Mouse (Mus musculus): ENCODE measurements around the gene Krtap26-1. TPM values are rescaled to one million over a fixed set of nuclear protein-coding genes. Genes with fewer than 3 reads are reported as not detected.

The Krtap26-1 gene
- polyA plus RNA-seq, 1 experiment = not detected

DNA sequence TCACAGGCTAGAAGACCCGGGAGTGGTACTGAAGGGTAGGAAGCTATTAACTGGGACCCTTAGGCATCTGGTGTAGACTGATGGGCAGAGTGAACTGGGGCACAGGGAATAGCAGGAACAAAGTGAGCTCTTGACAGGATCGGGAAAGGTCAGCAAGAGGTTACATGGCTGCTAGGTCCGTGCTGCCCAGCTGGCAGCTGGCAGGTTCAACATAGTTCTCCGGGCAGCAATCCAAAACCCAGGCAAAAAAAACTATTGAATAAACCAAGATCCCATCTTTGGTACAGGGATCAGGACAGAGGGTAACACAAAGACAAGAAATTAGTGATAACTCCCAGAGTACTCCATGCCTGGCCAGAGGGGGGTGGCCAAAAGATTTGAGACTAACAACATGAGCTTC, 12.5 kb downstream of the Krtap26-1 start:
- Histone ChIP-seq H3K4me1 (ENCODE audit: control insufficient read depth, insufficient read depth, low read length) (no peaks in the 10 kb centered on the region), H3K27ac (ENCODE audit: insufficient read depth, low read length) (no peak overlapping the region), H3K4me3 (ENCODE audit: insufficient read depth, low read length) (no peak overlapping the region)
- TF ChIP-seq CTCF (IDR thresholded peaks at IDR 0.05; ENCODE audit: extremely low read depth, insufficient read depth, low read length) = no peak
- TF ChIP-seq POLR2A (IDR thresholded peaks at IDR 0.05; ENCODE audit: extremely low read depth, insufficient read depth, low read length) = no peak

DNA sequence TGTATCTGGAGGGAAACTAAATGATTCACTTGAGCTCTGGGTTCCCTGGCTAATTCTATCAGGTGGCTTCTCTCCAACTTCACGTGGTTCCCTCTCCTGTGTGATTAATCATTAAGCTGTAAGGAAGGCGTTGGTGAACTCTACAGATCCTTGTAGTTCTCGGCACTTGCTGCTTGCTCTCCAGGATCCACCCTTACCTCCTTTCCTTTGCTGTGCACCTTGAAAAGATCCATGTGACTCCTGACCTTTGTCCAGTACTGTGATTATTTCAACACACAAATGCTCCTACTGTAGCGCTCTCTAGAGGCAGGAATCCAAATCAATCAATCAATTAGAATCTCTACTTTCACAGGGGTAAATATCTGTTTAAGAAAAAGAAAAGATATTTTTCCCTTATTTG, 16.1 kb downstream of the Krtap26-1 start:
- H3K4me3 ChIP-seq (ENCODE audit: insufficient read depth, low read length) = no peak overlapping the region
- TF ChIP-seq CTCF (IDR thresholded peaks at IDR 0.05; ENCODE audit: extremely low read depth, insufficient read depth, low read length) = no peak
- no peak for TF ChIP-seq POLR2A (IDR thresholded peaks at IDR 0.05; ENCODE audit: extremely low read depth, insufficient read depth, low read length)
- H3K4me1 ChIP-seq (ENCODE audit: control insufficient read depth, insufficient read depth, low read length) = no peaks in the 10 kb centered on the region
- H3K27ac ChIP-seq (ENCODE audit: insufficient read depth, low read length) = no peak overlapping the region

DNA sequence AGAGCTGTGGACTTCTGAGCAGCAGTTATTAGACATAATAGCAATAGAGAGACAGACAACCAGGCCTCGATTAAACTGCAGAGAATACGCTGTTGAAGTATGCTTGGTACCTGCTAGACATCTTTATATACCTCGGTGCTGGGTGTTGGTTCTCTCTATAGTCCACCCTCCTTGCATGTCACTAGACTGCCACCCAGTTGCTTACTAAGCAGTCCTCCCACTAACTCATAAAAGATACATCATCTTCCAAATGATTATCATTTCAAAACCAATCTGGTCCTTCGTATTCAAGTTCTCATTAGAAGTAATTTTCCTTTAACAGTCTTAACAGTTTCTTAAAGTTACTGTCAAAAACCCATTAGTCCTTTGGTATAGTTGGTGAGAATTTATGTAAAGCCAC, 20.0 kb downstream of the Krtap26-1 start, which contains the start of gene 2310079G19Rik:
Gene 2310079G19Rik (minus strand): TSS at position 101 of the 400 bp plus-strand sequence.
- Histone ChIP-seq H3K4me1 (ENCODE audit: control insufficient read depth, insufficient read depth, low read length) (no peaks in the 10 kb centered on the region), H3K27ac (ENCODE audit: insufficient read depth, low read length) (no peak within 1 kb of the TSS), H3K4me3 (ENCODE audit: insufficient read depth, low read length) (no peak within 1 kb of the TSS)
- TF ChIP-seq CTCF (IDR thresholded peaks at IDR 0.05; ENCODE audit: extremely low read depth, insufficient read depth, low read length) (no peak), POLR2A (IDR thresholded peaks at IDR 0.05; ENCODE audit: extremely low read depth, insufficient read depth, low read length) (no peak)

DNA sequence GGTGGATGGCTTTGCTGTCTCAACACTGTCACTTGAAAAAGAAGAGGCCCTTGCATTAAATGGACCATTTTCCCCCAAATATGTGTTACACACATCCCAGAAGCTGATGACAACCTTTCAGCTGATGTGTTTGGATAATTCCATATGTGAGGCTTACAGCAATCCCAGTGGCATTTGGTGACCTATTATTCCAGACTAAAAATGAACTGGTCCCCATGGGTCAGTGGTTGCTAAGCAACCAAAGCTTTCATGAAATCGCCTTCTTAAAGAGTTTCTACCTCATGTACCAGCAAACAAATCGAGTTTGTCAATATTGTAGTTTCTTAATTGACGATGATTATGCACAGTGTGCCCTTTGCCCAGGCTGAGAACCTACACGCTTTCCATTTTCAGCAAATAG, 34.9 kb downstream of the Krtap26-1 start:
- Histone ChIP-seq H3K4me3 (ENCODE audit: insufficient read depth, low read length) (no peak overlapping the region), H3K27ac (ENCODE audit: insufficient read depth, low read length) (no peak overlapping the region), H3K4me1 (ENCODE audit: control insufficient read depth, insufficient read depth, low read length) (no peaks in the 10 kb centered on the region)
- TF ChIP-seq POLR2A (IDR thresholded peaks at IDR 0.05; ENCODE audit: extremely low read depth, insufficient read depth, low read length) (no peak), CTCF (IDR thresholded peaks at IDR 0.05; ENCODE audit: extremely low read depth, insufficient read depth, low read length) (no peak)

DNA sequence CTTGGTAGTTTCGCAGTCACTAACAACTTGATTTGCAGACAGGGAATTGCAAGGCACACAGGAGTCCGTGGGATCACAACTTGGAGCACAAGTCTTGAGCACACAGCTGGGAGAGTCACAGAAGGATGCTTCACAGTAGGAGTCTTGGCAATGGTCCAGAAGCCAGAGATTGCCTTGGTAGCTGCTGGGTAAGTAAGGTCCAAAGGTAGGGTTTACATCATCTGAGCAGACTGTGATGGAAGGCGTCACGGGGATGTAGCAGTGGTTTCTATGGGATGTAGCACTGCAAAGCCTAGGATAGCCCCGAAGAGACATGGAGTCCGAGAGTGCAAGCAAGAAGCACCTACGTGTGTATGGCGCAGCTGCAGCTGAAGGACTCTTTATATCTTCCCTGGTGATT, 35.7 kb downstream of the Krtap26-1 start, which contains the start of gene Krtap24-1:
Gene Krtap24-1 (minus strand): TSS at position 358 of the 400 bp plus-strand sequence.
- Histone ChIP-seq H3K4me3 (ENCODE audit: insufficient read depth, low read length) (no peak within 1 kb of the TSS), H3K4me1 (ENCODE audit: control insufficient read depth, insufficient read depth, low read length) (no peaks in the 10 kb centered on the region), H3K27ac (ENCODE audit: insufficient read depth, low read length) (no peak within 1 kb of the TSS)
- TF ChIP-seq POLR2A (IDR thresholded peaks at IDR 0.05; ENCODE audit: extremely low read depth, insufficient read depth, low read length) (no peak), CTCF (IDR thresholded peaks at IDR 0.05; ENCODE audit: extremely low read depth, insufficient read depth, low read length) (no peak)

DNA sequence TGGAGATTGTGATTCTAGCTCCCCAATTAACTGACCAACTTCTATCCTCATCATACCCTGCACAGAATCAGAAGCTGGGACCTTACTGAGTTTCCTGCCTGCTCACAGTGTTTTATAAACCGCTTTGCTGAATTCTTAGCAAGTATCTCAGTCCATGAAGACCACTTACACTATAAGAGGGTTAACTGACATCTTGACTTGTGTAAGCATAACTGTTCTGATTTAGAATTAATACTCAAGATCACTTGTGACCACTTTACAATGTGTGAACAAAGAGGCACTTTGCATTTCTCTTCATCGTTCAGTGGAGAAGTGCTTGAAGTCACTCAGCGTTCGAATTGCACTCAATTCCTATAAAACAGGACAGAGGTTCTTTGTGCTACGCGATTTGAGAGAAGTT, 43.0 kb downstream of the Krtap26-1 start:
- H3K27ac ChIP-seq (ENCODE audit: insufficient read depth, low read length) = no peak overlapping the region
- TF ChIP-seq CTCF (IDR thresholded peaks at IDR 0.05; ENCODE audit: extremely low read depth, insufficient read depth, low read length) = no peak
- no peak for TF ChIP-seq POLR2A (IDR thresholded peaks at IDR 0.05; ENCODE audit: extremely low read depth, insufficient read depth, low read length)
- no peaks in the 10 kb centered on the region for H3K4me1 ChIP-seq (ENCODE audit: control insufficient read depth, insufficient read depth, low read length)
- H3K4me3 ChIP-seq (ENCODE audit: insufficient read depth, low read length) = no peak overlapping the region

DNA sequence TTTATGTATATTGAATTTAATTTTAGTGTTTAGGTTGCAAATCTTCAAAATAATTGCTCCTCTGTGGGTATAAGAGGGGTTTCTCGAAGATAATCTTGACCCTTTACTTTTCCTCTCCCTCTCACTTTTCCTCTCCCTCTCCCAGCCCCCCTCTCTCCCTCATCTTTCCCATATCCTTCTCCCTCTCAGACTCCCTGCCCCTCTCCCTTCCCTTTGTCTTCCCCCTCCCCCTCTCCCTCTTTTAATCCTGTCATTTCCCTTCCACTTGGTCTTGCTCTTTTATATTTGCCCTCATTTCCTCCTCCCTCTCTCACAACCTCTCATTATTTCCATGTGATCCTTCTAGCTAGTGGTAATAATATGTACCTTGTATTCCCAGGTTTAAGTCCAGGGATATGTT, 45.1 kb downstream of the Krtap26-1 start:
- Histone ChIP-seq H3K27ac (ENCODE audit: insufficient read depth, low read length) (no peak overlapping the region), H3K4me1 (ENCODE audit: control insufficient read depth, insufficient read depth, low read length) (no peaks in the 10 kb centered on the region), H3K4me3 (ENCODE audit: insufficient read depth, low read length) (no peak overlapping the region)
- no peak for TF ChIP-seq POLR2A (IDR thresholded peaks at IDR 0.05; ENCODE audit: extremely low read depth, insufficient read depth, low read length)
- no peak for TF ChIP-seq CTCF (IDR thresholded peaks at IDR 0.05; ENCODE audit: extremely low read depth, insufficient read depth, low read length)

DNA sequence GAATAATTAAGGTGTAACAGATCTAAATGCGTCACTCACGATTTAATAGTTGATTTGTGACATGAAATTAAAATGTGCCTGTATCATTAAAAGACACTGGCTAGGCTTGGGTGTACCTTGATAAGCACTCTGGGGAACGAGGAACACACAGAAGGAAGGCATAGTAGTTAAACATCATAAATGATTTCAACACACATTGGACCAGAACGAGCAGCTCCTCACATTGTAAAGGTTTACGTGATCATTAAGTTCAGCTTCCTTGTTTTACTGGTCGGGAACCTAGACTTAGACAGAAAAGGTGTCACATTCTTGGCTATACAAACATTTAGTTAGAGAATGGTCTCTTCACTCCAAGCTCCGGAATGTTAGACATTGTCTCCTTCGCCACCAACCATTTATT, 47.3 kb downstream of the Krtap26-1 start:
- Histone ChIP-seq H3K4me3 (ENCODE audit: insufficient read depth, low read length) (no peak overlapping the region), H3K27ac (ENCODE audit: insufficient read depth, low read length) (no peak overlapping the region), H3K4me1 (ENCODE audit: control insufficient read depth, insufficient read depth, low read length) (no peaks in the 10 kb centered on the region)
- TF ChIP-seq POLR2A (IDR thresholded peaks at IDR 0.05; ENCODE audit: extremely low read depth, insufficient read depth, low read length) = no peak
- no peak for TF ChIP-seq CTCF (IDR thresholded peaks at IDR 0.05; ENCODE audit: extremely low read depth, insufficient read depth, low read length)

DNA sequence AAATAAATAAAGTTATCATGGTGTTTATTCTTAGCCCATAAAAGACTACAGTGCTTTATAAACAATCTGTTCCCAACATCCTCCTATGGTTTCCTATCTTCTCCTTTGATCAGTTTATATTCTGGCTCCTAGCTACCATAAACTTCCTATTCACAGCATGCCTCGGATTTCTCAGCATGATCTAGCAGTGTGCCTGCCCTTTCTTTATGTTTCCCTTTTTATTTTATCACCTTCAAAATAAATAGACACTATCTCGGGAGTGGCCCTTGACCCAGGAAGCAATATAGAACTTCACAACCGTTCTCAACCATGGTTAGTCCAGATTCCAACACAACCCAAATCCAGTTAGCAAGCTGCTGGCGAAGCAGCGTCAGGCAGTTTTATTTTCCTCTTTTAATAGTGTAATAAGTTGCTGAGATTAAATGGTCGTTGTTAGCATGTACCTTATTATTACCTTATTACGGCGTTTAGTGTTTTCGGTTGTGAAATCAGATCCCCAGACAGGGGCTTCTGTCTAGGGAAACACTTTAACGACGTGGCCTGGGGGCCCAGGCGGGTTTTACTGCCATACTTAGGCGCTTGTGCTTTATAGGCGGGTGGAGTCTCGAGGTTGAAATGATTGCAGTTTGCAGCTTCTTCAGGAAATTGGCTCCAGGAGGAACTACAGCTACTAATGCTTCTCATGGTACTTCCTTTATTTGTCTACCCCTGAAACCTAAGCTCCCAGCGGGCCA, 47.9 kb downstream of the Krtap26-1 start:
- Histone ChIP-seq H3K27ac (ENCODE audit: insufficient read depth, low read length) (no peak overlapping the region), H3K4me3 (ENCODE audit: insufficient read depth, low read length) (no peak overlapping the region), H3K4me1 (ENCODE audit: control insufficient read depth, insufficient read depth, low read length) (no peaks in the 10 kb centered on the region)
- TF ChIP-seq CTCF (IDR thresholded peaks at IDR 0.05; ENCODE audit: extremely low read depth, insufficient read depth, low read length) (no peak), POLR2A (IDR thresholded peaks at IDR 0.05; ENCODE audit: extremely low read depth, insufficient read depth, low read length) (no peak)

Other genes with a start within 250 kb of the Krtap26-1 start
- not detected in 2 replicates for gene Cldn17, start 140.8 kb downstream of the Krtap26-1 start, polyA plus RNA-seq (2012; rRNA removed)
- gene Cldn8, start 84.6 kb downstream of the Krtap26-1 start, polyA plus RNA-seq (2012; rRNA removed) = not detected in 2 replicates
- not detected in 2 replicates for gene Krtap24-1, start 35.5 kb downstream of the Krtap26-1 start, polyA plus RNA-seq (2012; rRNA removed)
- not detected in 2 replicates for gene 2310079G19Rik, start 20.1 kb downstream of the Krtap26-1 start, polyA plus RNA-seq (2012; rRNA removed)
- gene Krtap27-1, start 23.9 kb upstream of the Krtap26-1 start, polyA plus RNA-seq (2012; rRNA removed) = not detected in 2 replicates
- not detected in 2 replicates for gene 2310061N02Rik, start 60.2 kb upstream of the Krtap26-1 start, polyA plus RNA-seq (2012; rRNA removed)
- not detected in 2 replicates for gene Krtap13-1, start 81.1 kb upstream of the Krtap26-1 start, polyA plus RNA-seq (2012; rRNA removed)
- gene Krtap13, start 103.8 kb upstream of the Krtap26-1 start, polyA plus RNA-seq (2012; rRNA removed) = not detected in 2 replicates
- not detected in 2 replicates for gene 2310034C09Rik, start 111.1 kb upstream of the Krtap26-1 start, polyA plus RNA-seq (2012; rRNA removed)
- gene 2310057N15Rik, start 126.4 kb upstream of the Krtap26-1 start, polyA plus RNA-seq (2012; rRNA removed) = not detected in 2 replicates
- gene Gm5965, start 130.1 kb upstream of the Krtap26-1 start, polyA plus RNA-seq (2012; rRNA removed) = not detected in 2 replicates
- gene Gm20741, start 164.4 kb upstream of the Krtap26-1 start, polyA plus RNA-seq (2012; rRNA removed) = not detected in 2 replicates
- not detected in 2 replicates for gene Krtap15, start 172.4 kb upstream of the Krtap26-1 start, polyA plus RNA-seq (2012; rRNA removed)
- gene Krtap14, start 178.3 kb upstream of the Krtap26-1 start, polyA plus RNA-seq (2012; rRNA removed) = not detected in 2 replicates
- gene Krtap19-1, start 221.6 kb upstream of the Krtap26-1 start, polyA plus RNA-seq (2012; rRNA removed) = not detected in 2 replicates
- not detected in 2 replicates for gene Krtap19-2, start 226.5 kb upstream of the Krtap26-1 start, polyA plus RNA-seq (2012; rRNA removed)
- gene Krtap19-3, start 230.2 kb upstream of the Krtap26-1 start, polyA plus RNA-seq (2012; rRNA removed) = not detected in 2 replicates
- gene Krtap19-4, start 237.3 kb upstream of the Krtap26-1 start, polyA plus RNA-seq (2012; rRNA removed) = not detected in 2 replicates
- gene Krtap19-5, start 248.7 kb upstream of the Krtap26-1 start, polyA plus RNA-seq (2012; rRNA removed) = not detected in 2 replicates